Mouse (Mus musculus): Measurements from ENCODE around the gene Zdhhc1.

Gene Zdhhc1

GRCm38 (mm10) chr8:105496439-105497180 is at the start of gene Zdhhc1:
Gene Zdhhc1 (minus strand): TSS chr8:105496902.
- in situ Hi-C loops (cut with MboI, MseI) = loop anchor here (10.0 kb wide), 1 partner anchor 862 kb away; the partner anchor contains the start of gene Rrad

DNA sequence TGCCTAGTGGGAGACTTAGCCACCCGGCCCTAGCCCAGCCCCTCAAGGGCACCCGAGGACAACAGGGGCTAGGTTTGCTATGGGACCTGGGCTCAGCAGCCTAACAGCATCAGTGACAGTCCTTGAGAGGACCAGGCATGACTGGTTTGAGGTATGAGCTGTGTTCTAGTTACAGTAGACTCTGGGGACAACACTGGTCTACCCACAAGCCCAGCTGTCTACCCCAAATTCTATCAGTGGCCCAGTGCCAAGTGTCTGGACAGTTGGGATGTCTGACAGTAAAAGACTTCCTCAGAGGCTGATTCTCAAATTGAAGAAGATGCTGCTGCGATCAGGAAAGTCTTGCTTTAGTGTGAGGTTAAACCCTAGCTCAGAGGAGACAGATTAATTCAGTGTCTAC is 48.5 kb upstream of the Zdhhc1 start:
- in situ Hi-C loops (cut with MboI, MseI) = no loop called here

DNA sequence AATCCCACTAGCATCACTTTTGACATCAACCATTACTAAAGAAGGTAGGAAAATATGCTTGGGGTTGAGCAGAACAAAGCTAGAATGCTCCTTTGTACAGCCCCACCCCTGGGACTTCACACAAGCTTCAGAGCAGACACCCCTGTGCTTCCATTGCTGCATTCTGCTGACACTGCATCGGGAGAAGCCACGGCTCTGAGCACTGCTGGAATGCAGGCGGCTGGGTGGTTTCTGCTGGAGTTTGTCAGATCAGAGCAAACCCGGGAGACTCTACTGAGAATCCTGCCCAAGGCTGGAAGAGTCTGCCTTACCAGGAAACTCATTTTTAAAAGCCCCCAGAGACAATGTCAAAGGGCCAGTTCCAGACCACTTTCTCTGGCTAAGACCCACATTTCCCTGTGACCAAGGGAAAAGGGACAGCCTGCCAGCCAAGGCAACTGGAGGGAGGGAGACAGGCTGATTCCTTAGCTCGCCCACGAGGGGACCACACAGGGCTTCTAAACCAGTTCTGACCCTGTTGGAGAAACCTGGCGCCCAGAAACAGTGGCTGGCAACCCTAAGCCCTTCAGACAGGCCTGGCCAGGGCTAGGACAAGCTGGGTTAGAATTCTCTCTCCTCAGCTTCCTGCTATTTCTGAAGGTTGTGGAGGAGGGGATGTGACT is 48.0 kb upstream of the Zdhhc1 start:
- in situ Hi-C loops (cut with MboI, MseI) = no loop called here

DNA sequence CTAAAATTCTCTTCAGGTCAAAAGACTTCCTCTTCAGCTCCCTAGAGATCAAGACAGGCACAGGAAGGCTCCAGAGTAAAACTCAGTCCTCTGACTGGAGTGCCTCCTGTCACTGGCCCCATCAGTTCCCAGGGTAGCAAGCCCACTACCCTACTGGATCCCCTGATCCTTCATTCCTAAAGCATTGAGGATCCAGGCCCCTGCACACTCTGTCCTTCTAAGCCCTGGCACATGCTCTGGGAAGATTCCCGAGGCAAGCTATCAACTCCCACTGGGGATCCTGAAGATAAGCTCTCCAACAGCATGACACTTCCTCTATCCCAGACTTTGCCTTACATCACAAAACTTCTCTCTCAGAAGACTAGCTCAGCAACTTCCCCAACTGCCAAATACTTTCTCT is 47.0 kb upstream of the Zdhhc1 start:
- in situ Hi-C loops (cut with MboI, MseI) = no loop called here

GRCm38 (mm10) chr8:105542808-105543207 is 46.1 kb upstream of the Zdhhc1 start:
- in situ Hi-C loops (cut with MboI, MseI) = no loop called here

DNA sequence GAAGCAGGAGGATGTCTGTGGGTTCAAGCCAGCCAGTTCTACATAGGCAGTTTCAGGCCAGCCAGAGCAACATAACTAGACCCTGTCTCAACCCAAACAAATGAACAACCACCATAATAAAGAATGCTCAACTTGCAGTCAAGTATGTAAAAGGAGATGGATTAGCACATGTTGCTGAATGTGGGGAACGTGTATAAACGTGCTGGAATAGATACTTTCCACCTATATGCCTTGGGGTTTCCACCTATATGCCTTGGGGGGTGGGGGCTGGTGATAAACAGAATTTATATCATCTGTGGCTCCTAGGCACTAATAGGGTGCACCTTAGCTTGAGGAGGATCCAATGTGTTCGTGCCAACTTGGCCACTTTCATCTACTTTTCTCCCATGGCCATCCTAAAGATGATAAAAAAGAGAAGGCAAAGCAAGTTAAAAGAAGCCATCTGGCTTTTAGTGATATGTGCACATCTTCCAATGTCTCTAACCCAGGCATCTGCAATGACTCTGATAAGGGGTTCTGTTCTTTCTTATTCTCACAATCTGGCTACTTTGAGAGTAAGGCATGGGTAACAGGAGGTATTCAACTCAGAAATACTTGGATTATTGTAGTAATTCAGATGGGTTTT is 45.4 kb upstream of the Zdhhc1 start:
- in situ Hi-C loops (cut with MboI, MseI) = no loop called here

DNA sequence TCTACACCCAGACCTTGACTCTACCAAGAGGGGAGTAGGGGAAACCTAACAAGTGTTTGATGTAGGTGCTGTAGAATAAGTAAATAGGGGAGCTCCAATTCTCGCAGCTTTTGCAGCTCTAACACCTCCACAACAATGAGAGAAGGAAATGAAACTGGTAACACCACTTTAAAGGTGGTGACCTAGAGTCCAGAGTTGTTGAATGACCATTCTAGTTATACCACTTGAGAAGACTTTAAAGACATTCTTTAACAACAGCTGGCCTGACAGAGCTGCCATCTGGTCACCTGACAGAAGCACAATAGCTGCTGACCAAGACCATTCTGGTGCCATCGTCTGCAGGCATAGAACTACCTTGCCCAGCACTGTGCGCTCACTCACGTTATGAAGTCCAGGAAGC is 42.2 kb upstream of the Zdhhc1 start:
- in situ Hi-C loops (cut with MboI, MseI) = no loop called here

- in situ Hi-C loops (cut with MboI, MseI) = no loop called here
Observed at GRCm38 (mm10) chr8:105537011-105537677, 40.4 kb upstream of the Zdhhc1 start.

- in situ Hi-C loops (cut with MboI, MseI) = no loop called here
Observed at GRCm38 (mm10) chr8:105536546-105536945, 39.8 kb upstream of the Zdhhc1 start.

DNA sequence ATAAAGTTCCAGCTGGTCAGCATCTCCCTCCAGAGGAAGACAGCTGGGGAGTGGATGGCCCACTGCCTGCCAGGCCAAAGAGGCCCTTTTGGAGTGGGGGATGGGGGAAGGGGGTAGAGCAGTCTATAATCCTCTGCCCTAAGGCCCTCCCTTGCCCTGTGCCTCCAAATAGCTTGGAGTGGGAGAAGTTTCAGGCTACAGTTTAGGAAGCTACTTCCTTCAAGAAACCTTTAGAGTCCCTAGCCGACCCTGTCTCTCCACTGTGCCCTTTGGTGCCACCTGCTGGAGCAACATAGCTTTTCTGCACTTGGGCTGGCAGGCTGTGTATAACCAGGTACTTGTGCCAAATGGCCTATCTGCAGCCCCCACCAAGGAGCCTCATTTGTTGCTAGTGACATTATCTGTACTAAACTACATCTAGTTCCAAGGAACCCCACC is 37.2 kb upstream of the Zdhhc1 start:
- in situ Hi-C loops (cut with MboI, MseI) = no loop called here

DNA sequence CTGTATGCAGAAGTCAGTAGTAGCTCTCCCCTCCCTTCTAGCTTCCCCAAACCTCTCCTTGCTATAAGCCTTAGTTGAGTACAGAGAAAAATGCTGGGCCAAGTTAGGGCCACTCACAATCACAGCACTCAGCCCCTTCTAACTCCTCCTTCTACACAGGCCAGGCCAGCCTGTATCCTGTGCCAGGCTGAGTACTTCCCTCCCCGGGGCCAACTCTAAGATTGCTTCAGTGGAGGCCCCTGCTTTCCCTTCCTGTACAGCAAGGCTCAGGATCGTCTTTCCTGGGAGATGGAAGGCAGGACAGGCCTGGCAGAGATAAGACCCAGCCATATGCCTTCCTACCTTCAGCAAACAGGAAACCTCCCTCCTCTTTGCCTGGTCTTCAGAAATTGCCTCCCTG is 36.7 kb upstream of the Zdhhc1 start:
- in situ Hi-C loops (cut with MboI, MseI) = no loop called here

GRCm38 (mm10) chr8:105531774-105532173 is 35.1 kb upstream of the Zdhhc1 start:
- in situ Hi-C loops (cut with MboI, MseI) = no loop called here

- in situ Hi-C loops (cut with MboI, MseI) = no loop called here
Observed at GRCm38 (mm10) chr8:105529271-105529670, 32.6 kb upstream of the Zdhhc1 start.

DNA sequence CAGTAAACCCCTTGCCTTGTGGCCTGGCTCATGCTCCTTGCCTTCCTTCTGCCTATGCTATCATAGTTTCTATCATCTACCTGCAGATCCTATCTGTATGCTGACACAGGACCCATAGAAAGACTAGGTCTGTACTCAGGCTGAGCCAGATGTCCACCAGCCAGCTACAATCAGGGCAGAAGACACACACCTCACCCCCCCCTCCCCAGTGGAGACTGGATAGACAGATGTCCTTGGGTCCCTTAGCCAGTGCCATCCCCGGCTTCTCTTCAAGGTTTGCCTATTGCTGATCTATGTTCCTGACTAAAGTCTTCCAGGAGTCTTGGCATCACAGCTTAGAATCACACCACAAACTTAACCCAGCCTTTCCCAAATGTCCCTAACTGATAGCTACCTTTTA is 31.5 kb upstream of the Zdhhc1 start:
- in situ Hi-C loops (cut with MboI, MseI) = no loop called here

DNA sequence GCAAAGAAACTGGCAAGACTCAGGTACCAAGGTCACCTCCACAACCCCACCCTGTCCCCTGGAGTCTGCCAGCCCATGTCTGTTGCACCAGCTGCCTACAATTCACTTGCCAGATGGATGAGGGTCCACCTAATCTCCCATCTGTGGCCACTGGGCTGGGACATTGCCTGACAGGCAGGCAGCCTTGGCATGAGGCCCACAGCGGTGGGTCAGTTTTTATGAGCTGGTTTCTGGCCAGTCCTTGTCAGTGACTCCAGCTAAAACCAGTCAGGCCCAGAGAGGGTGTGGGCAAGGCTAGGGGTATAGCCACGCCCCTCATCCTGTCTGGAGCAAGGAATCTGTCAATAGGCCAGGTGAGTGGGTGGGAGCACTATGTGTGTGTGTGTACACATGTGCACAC is 30.4 kb upstream of the Zdhhc1 start:
- in situ Hi-C loops (cut with MboI, MseI) = no loop called here

DNA sequence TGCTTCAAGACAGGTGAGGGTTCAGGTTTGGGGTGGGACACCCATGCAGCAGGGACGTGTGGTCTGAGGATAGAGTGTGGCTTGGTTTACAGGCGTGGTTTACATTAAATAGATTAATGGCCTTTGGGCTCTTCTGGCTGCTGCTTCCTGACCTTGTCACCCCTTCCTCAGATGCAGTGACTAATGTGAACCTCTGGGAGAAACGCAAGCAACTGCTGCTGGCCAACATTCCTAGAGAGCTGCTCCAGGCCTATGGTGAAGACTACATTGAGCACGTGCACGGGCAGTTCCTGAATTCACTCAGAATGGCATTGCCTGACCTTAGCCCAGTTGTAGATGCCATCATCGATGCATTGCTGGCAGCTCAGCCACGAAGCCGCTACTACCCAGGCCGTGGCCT is 26.2 kb upstream of the Zdhhc1 start:
- in situ Hi-C loops (cut with MboI, MseI) = no loop called here

DNA sequence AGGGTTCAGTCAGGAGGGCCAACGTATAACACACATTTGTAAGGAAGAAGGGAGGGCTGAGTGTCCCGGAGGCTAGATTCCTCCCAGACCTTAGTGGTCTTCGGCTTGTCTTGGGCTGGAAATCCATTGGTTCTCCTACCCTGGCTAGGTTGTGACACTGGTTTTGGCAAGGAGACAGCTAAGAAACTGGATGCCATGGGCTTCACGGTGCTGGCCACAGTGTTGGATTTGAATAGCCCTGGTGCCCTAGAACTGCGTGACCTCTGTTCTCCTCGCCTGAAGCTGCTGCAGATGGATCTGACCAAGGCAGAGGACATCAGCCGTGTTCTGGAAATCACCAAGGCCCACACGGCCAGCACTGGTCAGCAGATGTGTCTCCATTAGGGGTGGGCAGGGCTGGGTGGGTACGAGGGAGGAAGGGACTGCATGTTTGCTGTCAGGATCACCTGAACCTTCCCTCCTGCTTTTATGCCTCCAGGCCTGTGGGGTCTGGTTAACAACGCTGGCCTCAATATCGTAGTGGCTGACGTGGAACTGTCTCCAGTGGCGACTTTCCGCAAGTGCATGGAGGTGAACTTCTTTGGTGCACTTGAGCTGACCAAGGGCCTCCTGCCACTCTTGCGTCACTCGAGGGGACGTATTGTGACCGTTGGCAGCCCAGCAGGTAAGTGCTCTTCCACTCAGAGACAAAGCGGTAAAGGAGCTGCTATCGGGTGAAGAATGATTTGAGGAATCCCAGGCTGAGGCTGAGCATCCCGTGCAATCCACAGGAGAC is 25.5 kb upstream of the Zdhhc1 start:
- in situ Hi-C loops (cut with MboI, MseI) = no loop called here

DNA sequence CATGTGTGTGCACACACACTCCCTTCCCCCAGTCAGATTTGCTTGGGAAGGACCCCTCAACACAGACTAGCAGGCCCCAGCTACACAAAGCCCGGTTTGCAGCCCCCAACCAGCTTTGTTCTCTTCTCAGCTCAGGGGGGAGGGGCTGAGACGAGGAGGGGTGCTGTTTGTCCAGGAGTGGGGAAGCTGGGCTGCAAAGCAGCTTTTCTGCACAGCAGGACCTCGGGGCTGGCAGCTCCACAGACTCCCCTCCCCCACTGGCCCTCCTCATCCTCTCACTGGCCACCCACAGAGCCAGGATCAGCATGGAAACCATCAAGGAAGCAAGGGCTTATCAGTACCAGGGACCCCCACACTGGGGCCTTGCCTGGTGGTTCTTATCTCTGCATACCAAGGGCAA is 24.4 kb upstream of the Zdhhc1 start:
- in situ Hi-C loops (cut with MboI, MseI) = no loop called here

DNA sequence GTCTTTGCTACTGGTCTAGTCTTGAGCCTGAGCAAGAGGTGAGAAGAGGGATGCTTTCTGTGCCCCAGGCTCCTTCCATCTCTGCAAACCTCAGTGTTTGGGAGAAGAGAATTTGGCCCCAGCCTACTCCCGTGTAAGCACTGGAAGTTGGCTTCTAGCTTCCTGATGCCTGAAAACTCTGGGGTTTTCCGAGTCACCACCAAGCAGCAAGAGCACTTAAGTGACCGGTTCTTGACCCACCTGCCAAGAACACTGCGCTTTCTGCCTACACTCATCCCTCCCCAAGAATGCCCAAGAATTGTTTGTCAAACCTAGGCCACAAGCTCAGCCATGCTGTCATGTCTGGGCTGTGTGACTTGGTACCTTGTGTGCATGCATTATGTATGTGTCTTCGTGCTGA is 23.8 kb upstream of the Zdhhc1 start:
- in situ Hi-C loops (cut with MboI, MseI) = no loop called here

DNA sequence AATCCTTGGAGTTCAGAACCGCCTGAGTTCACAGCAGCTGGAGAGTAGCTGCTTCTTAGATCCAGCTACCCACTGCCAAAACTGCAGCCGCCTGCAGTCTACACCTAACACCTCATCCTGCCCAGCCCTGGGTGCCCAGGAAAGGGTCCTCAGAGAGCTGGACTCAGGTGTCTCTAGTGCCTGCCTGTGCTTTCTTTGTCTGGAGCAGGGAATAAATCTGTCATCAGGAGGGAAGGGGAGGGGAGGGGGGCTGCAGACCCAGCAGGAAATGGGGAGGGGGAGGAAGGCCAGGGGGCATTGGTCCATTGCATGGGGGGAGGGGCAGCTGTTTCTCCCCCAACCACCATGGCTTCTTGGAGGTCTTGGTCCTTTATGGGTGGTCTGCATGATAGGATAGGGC is 22.9 kb upstream of the Zdhhc1 start:
- in situ Hi-C loops (cut with MboI, MseI) = no loop called here

Measured in T-helper 1 cell (primary cell).